Mouse (Mus musculus): ENCODE data around the gene Lrrc8c.
A peak's percentile ranks its signal among the peaks of the same experiment; 100 is the strongest.

The Lrrc8c gene

DNA sequence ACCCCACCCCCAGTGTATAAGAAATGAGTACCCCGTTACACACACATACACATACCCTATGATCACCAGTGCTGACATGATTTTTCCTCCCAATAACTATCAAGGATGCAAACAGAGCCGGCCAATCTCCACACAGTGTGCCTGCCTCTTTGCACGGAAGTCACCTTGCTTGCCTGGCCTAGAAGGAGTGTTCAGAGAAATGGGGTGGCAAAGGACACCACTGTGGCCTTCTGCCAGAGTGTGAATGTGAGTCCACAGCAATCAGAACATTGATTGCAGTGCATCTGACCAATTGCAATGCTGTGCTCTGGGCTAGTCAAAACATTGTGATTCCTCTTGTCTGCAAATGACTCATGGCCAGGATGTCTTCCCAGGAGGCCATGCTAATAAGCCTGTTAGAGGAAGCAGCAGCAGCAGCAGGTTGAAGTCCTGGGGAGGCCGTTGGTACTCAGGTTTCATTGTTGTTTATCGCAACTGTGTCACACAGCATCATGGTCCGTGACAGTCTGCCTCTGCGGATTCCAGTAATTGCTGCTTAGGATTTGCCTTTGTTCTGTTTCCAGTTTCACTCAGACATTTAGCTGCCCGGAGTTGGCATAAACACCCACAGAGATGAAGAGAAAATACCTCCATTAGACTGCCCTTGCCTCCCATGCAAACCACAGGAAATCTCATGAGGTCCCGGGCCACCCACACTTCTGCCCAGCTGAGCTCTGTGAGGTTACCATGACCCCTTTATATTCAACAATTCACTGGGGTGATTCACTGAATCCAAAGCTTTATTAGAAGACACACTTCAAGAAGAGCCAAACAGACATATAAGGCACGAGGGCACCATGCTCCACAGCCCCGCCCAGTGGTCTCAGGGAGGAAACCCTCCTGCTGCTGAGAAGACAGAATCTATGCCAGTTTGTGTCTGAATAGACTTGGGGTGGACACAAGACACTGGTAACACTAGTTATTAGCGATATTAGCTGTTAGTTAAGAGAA, 18.8 kb upstream of the Lrrc8c start:
- DNase-seq (ENCODE audit: low spot score in 2 of 2): peak; percentile 43 to 49

GRCm38 (mm10) chr5:105501136-105501535, 18.1 kb upstream of the Lrrc8c start:
- DNase-seq (ENCODE audit: low spot score in 2 of 2): no peak

GRCm38 (mm10) chr5:105508813-105509212, 10.4 kb upstream of the Lrrc8c start:
- no peak for DNase-seq (ENCODE audit: low spot score in 2 of 2)

- no peak for DNase-seq (ENCODE audit: low spot score in 2 of 2)
These were observed 6.9 kb upstream of the Lrrc8c start for GRCm38 (mm10) chr5:105512297-105512696.

GRCm38 (mm10) chr5:105515532-105515931, 3.7 kb upstream of the Lrrc8c start:
- DNase-seq (ENCODE audit: low spot score in 2 of 2): no peak

DNA sequence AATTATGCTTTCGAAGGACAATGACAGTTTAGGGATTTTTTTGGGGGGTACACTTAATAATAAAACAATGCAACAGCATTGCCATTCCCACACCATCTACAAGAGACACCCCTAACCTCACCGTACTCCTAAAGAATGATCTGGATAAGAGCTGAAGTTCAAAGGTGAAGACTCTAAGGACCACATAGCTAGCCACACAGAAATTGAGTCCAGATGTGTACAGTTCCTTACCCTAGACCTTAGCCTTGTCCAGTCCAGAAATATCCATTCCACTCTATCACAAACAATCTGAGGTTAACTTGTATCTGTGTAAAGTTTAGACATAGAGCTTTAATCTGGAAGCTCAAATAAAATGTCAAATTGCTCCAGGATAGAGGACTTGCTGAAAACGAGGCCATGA, 2.9 kb upstream of the Lrrc8c start:
- DNase-seq (ENCODE audit: low spot score in 2 of 2): no peak

DNA sequence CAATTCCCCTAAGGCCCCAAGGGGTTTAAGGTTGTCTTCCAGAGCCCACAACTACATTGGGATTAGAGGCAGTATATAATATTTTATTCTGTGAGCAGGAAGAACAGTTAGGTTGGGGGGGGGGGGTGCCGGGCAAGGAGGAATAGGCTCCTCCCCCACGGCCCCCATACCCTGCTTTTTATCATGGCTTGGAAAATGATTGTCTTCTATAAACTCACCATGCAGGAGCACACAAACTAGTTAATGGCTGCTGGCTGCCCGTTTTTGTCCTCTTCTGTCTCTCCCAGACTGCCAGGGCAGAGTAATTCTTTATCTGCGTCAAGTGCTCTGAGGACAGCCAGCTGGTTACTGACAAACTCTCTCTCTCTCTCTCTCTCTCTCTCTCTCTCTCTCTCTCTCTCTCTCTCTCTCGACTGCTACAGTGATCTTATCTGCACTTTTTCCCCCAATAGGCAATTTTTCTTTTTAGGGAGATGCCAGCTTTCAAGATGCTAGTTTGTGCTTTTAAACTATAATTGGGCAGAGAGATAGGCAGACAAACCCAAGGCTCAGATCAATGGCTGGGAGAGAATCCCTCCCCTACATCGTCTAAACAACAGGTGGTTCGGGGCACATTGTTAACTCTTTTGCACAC, 1.1 kb upstream of the Lrrc8c start:
- DNase-seq (ENCODE audit: low spot score in 2 of 2): no peak

- peak; percentile 63 to 70 for DNase-seq (ENCODE audit: low spot score in 2 of 2)
These were observed 527 bp upstream of the Lrrc8c start for GRCm38 (mm10) chr5:105518626-105519095.

- no peak for DNase-seq (ENCODE audit: low spot score in 2 of 2)
These were observed 750 bp downstream of the Lrrc8c start for GRCm38 (mm10) chr5:105519976-105520300.

DNA sequence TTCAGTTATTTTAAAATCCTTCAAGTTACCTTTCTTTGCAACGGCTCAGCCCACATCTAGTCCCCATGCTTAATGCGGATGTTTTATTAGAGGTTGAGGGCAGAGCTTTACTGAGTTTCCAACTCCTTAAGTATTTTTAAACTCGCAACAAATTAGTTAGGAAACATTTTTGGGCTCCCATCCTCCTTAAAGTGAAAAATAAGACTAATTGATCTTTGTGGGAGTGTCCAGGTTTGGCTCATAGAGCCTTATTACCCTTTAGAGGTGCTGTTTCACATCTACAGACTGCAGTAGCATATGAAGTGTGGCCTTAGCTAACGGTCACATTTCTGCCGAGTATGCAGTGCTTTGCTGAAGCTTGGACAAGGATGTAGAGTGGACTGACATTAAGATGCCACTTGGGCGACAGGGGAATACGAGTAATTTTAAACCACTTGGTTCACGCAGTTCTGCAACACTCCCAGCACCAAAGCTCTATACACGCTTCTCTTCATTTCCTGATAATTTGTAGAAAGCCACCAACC, 1.3 kb downstream of the Lrrc8c start:
- no peak for DNase-seq (ENCODE audit: low spot score in 2 of 2)

GRCm38 (mm10) chr5:105523452-105523851, 4.3 kb downstream of the Lrrc8c start:
- DNase-seq (ENCODE audit: low spot score in 2 of 2): no peak

GRCm38 (mm10) chr5:105525004-105525403, 5.8 kb downstream of the Lrrc8c start:
- no peak for DNase-seq (ENCODE audit: low spot score in 2 of 2)

GRCm38 (mm10) chr5:105526107-105526645, 7.0 kb downstream of the Lrrc8c start:
- no peak for DNase-seq (ENCODE audit: low spot score in 2 of 2)

DNA sequence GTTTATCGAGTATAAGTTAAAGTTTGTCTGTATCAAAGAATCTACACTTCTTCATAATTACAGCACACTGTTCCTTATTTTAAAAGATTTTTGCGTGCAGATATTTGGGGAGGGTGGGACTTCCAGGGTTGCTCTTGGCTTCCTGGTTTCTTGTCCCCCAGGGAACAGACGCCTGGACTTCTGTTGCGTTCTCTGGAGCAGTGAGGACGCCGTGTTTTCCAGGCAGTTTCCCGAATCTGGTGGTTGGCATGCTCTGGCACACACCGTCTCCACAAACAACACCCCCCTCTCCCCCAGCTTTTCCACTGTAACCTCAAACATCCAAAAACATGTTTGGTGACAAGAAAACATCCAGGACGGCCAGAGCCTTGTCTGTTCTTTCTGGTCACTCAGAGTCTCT, 7.6 kb downstream of the Lrrc8c start:
- DNase-seq (ENCODE audit: low spot score in 2 of 2): no peak

GRCm38 (mm10) chr5:105527477-105528331, 8.5 kb downstream of the Lrrc8c start:
- no peak for DNase-seq (ENCODE audit: low spot score in 2 of 2)

GRCm38 (mm10) chr5:105530576-105530975, 11.4 kb downstream of the Lrrc8c start:
- no peak for DNase-seq (ENCODE audit: low spot score in 2 of 2)

DNA sequence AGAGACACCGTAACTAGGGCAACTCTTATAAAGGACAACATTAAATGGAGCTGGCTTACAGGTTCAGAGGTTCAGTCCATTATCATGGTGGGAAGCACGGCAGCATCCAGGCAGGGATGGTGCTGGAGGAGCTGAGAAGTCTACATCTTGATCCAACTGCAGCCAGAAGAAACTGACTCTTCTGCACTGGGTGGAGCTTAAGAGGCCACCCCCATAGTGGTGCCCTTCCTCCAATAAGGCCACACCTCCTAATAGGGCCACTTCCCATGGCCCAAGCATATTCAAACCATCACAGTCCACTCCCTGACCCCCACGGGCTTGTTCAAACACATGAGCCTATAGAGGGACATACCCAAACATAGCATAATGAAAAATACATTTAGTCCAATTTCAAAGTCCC, 16.0 kb downstream of the Lrrc8c start:
- DNase-seq (ENCODE audit: low spot score in 2 of 2): no peak

GRCm38 (mm10) chr5:105536172-105536571, 17.0 kb downstream of the Lrrc8c start:
- DNase-seq (ENCODE audit: low spot score in 2 of 2): no peak

- no peak for DNase-seq (ENCODE audit: low spot score in 2 of 2)
These were observed 18.0 kb downstream of the Lrrc8c start for GRCm38 (mm10) chr5:105537101-105537723.

DNA sequence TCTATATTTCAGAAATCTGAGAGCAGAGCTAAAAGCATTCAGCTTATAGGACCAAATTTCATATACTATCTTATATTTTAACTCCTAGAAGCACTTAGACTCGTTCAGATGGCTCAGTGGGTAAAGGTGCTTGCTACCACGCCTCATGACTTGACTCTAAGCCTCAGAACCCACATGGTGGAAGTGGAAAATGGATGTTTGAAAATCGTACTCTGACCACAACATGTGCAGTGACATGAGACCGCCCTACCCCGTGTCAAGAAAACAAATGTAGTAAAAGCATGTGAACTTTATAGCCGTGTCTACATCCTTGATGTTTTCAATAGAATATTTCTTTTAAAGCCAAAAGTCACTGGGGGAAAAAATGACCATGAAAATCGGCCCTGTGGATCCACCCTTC, 21.9 kb downstream of the Lrrc8c start:
- DNase-seq (ENCODE audit: low spot score in 2 of 2): peak in 1 of 2 experiments; percentile 38

DNA sequence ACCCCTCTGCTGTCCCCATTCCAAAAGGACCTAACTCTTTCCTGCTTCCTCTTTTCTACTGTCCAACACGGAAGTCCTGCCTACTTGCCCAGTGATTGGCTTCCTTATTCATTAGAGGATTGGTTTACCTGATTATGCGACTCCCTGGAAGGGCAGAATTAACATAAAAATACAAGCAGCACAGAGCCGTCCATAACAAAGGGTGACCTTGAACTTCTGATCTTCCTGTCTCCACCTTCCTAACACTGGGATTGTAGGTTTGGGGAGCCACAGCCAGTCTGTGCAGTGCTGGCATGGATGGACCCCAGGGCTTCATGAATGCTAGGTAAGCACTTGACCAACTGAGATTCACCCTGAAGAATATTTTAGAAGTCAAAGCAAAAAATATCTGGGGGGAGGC, 25.9 kb downstream of the Lrrc8c start:
- no peak for DNase-seq (ENCODE audit: low spot score in 2 of 2)
